Mouse (Mus musculus) limb, embryonic 14.5 days (tissue): ENCODE measurements around the gene Ankrd17. TPM values are rescaled to one million over a fixed set of nuclear protein-coding genes. Genes with fewer than 3 reads are reported as not detected.

Experiments used
- ATAC-seq: fragments of 200-750 bp; cut with Nextera tagmentation; 2 replicates; pipeline ENCODE4 v1.8.0; 2017; ENCODE audit warnings: low read depth, moderate number of reproducible peaks, moderate TSS enrichment; ENCODE audit not compliant: low FRiP score
- DNase-seq: peaks from one replicate; pipeline ENCODE4 v3.0.0-alpha.2; 2015; ENCODE audit warnings: low spot score
- H3K27ac ChIP-seq: fragments of 300-500 bp; sonication (generic); replicated peaks from 2 replicates; pipeline ENCODE4 v1.5.1; 2014; ENCODE audit warnings: low read depth, mild to moderate bottlenecking, low read length, moderate library complexity, mixed read lengths
- H3K27me3 ChIP-seq: fragments of 300-500 bp; sonication (generic); 2 replicates; pipeline ENCODE4 v1.6.1; 2014; ENCODE audit warnings: low read length, mixed read lengths; ENCODE audit not compliant: control insufficient read depth, insufficient read depth
- H3K36me3 ChIP-seq: fragments of 300-500 bp; sonication (generic); 2 replicates; pipeline ENCODE4 v1.6.1; 2014; ENCODE audit warnings: mild to moderate bottlenecking, low read length, moderate library complexity, mixed read lengths; ENCODE audit not compliant: control insufficient read depth, insufficient read depth
- H3K4me1 ChIP-seq: fragments of 300-500 bp; sonication (generic); 2 replicates; pipeline ENCODE4 v1.6.1; 2014; ENCODE audit warnings: antibody characterized with exemption, low read length, mixed read lengths; ENCODE audit not compliant: control insufficient read depth, insufficient read depth
- H3K4me2 ChIP-seq: fragments of 300-500 bp; sonication (generic); replicated peaks from 2 replicates; pipeline ENCODE4 v1.6.1; 2014; ENCODE audit warnings: low read depth, mild to moderate bottlenecking, low read length, moderate library complexity; ENCODE audit not compliant: severe bottlenecking
- H3K4me3 ChIP-seq: fragments of 300-500 bp; sonication (generic); replicated peaks from 2 replicates; pipeline ENCODE4 v1.5.1; 2014; ENCODE audit warnings: low read length
- H3K9ac ChIP-seq: fragments of 300-500 bp; sonication (generic); 2 replicates; pipeline ENCODE4 v1.6.1; 2014; ENCODE audit warnings: mild to moderate bottlenecking, low read depth, low read length, moderate library complexity; ENCODE audit not compliant: severe bottlenecking
- H3K9me3 ChIP-seq: fragments of 300-500 bp; sonication (generic); 2 replicates; pipeline ENCODE4 v1.6.1; 2016; ENCODE audit warnings: low read length; ENCODE audit not compliant: control insufficient read depth
- POLR2A ChIP-seq: fragments of 200-500 bp; IDR thresholded peaks from 2 replicates; pipeline ENCODE4 v1.8.0; 2012; ENCODE audit warnings: inconsistent platforms, mild to moderate bottlenecking, moderate library complexity, borderline replicate concordance; ENCODE audit not compliant: insufficient read depth, insufficient read length; ENCODE audit errors: extremely low read depth
- WGBS: fragments of 180-500 bp; shearing (Covaris S2); extraction: QIAGEN DNeasy Blood & Tissue Kit; methylation state at CpG from one replicate; pipeline ENCODE4 v1.1.7; 2014; 5-methylcytosine and 5-hydroxymethylcytosine counted together
- polyA plus RNA-seq, 2 experiments: library from polyadenylated mRNA; depleted of rRNA in 1 of 2; stranded (reverse) in 1 of 2; unstranded in 1 of 2; fragments of >200 nt; fragmentation: Nextera tagmentation in 1 of 2; extraction: Ambion mirVana in 1 of 2; gene quantifications; 2 replicates each; pipeline versions ENCODE4 v1.2.1 to v1.2.3; 2012 to 2014

Ankrd17 gene
- polyA plus RNA-seq, 2 experiments, result 34.9 to 54.4 TPM

- ATAC-seq, result no peak
- H3K4me1 ChIP-seq, result peaks cover 10% of the 10 kb centered on the region
- TF ChIP-seq POLR2A, result no peak
- no peak overlapping the region for H3K9ac ChIP-seq
- H3K4me2 ChIP-seq, result no peak overlapping the region
- peaks cover 53% of the 10 kb centered on the region for H3K36me3 ChIP-seq
- WGBS, result 94% methylated on average over 3 of the region's 3 CpGs
- H3K27ac ChIP-seq, result no peak overlapping the region
- no peaks in the 10 kb centered on the region for H3K27me3 ChIP-seq
- no peaks in the 10 kb centered on the region for H3K9me3 ChIP-seq
- no peak overlapping the region for H3K4me3 ChIP-seq
- DNase-seq, result no peak
Measured at GRCm38 (mm10) chr5:90226696-90227095, 139.7 kb downstream of the Ankrd17 start.

- Histone ChIP-seq H3K27me3 (no peaks in the 10 kb centered on the region), H3K9ac (no peak overlapping the region), H3K27ac (no peak overlapping the region), H3K36me3 (peaks cover 37% of the 10 kb centered on the region), H3K4me1 (peaks cover 10% of the 10 kb centered on the region), H3K4me3 (peak overlapping the region; percentile 88; the same call in 1 of the 2 replicates), H3K9me3 (no peaks in the 10 kb centered on the region), H3K4me2 (no peak overlapping the region; the same call in 1 of the 2 replicates)
- 81% methylated on average over 5 of the region's 5 CpGs for WGBS
- ATAC-seq, result no peak
- TF ChIP-seq POLR2A, result no peak
- DNase-seq, result no peak
Measured at GRCm38 (mm10) chr5:90224730-90225129, 141.6 kb downstream of the Ankrd17 start.

- WGBS, result under 1% methylated on average over 56 of the region's 62 CpGs
- Histone ChIP-seq H3K9me3 (no peaks in the 10 kb centered on the region), H3K9ac (peak within 1 kb of the TSS; percentile 75), H3K4me1 (peaks cover 10% of the 10 kb centered on the region), H3K27me3 (no peaks in the 10 kb centered on the region), H3K36me3 (peaks cover 34% of the 10 kb centered on the region), H3K27ac (peak within 1 kb of the TSS; percentile 85), H3K4me2 (peak within 1 kb of the TSS; percentile 66), H3K4me3 (peak within 1 kb of the TSS; percentile 88)
- TF ChIP-seq POLR2A, result peak; percentile 44; the same call in 1 of the 2 replicates
- ATAC-seq, result peak; percentile 98
- peak; percentile 100 for DNase-seq
Measured at GRCm38 (mm10) chr5:90223534-90224381, 142.6 kb downstream of the Ankrd17 start, which contains the start of gene Cox18. Cox18 (minus strand) TSS chr5:90224001.

- H3K4me3 ChIP-seq, result peak overlapping the region; percentile 88
- no peak for DNase-seq
- H3K9me3 ChIP-seq, result no peaks in the 10 kb centered on the region
- peaks cover 10% of the 10 kb centered on the region for H3K4me1 ChIP-seq
- H3K4me2 ChIP-seq, result peak overlapping the region; percentile 66
- peaks cover 34% of the 10 kb centered on the region for H3K36me3 ChIP-seq
- H3K27me3 ChIP-seq, result no peaks in the 10 kb centered on the region
- H3K27ac ChIP-seq, result 0 out of 2 replicates have a peak overlapping the region, but pooled peaks have one; percentile 41
- TF ChIP-seq POLR2A, result no peak
- 20% methylated on average over 3 of the region's 3 CpGs for WGBS
- no peak for ATAC-seq
- H3K9ac ChIP-seq, result peak overlapping the region; percentile 75
Measured at GRCm38 (mm10) chr5:90222937-90223336, 143.4 kb downstream of the Ankrd17 start.

- Histone ChIP-seq H3K4me3 (no peak overlapping the region), H3K36me3 (peaks cover 58% of the 10 kb centered on the region), H3K4me2 (no peak overlapping the region), H3K27me3 (no peaks in the 10 kb centered on the region), H3K9ac (no peak overlapping the region), H3K4me1 (peaks cover 5% of the 10 kb centered on the region), H3K27ac (no peak overlapping the region), H3K9me3 (no peaks in the 10 kb centered on the region)
- WGBS, result 97% methylated on average over 3 of the region's 3 CpGs
- DNase-seq, result no peak
- ATAC-seq, result no peak
- TF ChIP-seq POLR2A, result no peak
Measured at GRCm38 (mm10) chr5:90217791-90218190, 148.6 kb downstream of the Ankrd17 start.
